Mouse (Mus musculus): ENCODE measurements around the gene Cyp27b1.
"Not testable (repeated sequence)": the region's sequence is repeated elsewhere in the genome, so short reads cannot be mapped to it uniquely, and the experiment has no call there.

Gene Cyp27b1

GRCm38 (mm10) chr10:127070190-127071121 lies 22.4 kb downstream of the Cyp27b1 start, which contains the start of gene Tspan31:
Tspan31 (minus strand) TSS chr10:127070264.
- peak; percentile 87 for DNase-seq (ENCODE audit: low spot score)

GRCm38 (mm10) chr10:127071203-127071602 lies 23.2 kb downstream of the Cyp27b1 start:
- no peak for DNase-seq (ENCODE audit: low spot score)

GRCm38 (mm10) chr10:127072270-127072669 lies 24.2 kb downstream of the Cyp27b1 start:
- DNase-seq (ENCODE audit: low spot score): not testable (repeated sequence)

- not testable (repeated sequence) for DNase-seq (ENCODE audit: low spot score)
Measured at GRCm38 (mm10) chr10:127072969-127073368, 24.9 kb downstream of the Cyp27b1 start.

GRCm38 (mm10) chr10:127073981-127074380 lies 25.9 kb downstream of the Cyp27b1 start:
- no peak for DNase-seq (ENCODE audit: low spot score)

- DNase-seq (ENCODE audit: low spot score): no peak
Measured at GRCm38 (mm10) chr10:127075080-127075479, 27.0 kb downstream of the Cyp27b1 start, which contains the start of gene Agap2. Agap2 (plus strand) TSS chr10:127075284.

- no peak for DNase-seq (ENCODE audit: low spot score)
Measured at GRCm38 (mm10) chr10:127075651-127076050, 27.6 kb downstream of the Cyp27b1 start.

GRCm38 (mm10) chr10:127076082-127076481 lies 28.0 kb downstream of the Cyp27b1 start:
- DNase-seq (ENCODE audit: low spot score): no peak

- no peak for DNase-seq (ENCODE audit: low spot score)
Measured at GRCm38 (mm10) chr10:127077515-127077914, 29.5 kb downstream of the Cyp27b1 start.

GRCm38 (mm10) chr10:127078001-127078676 lies 30.1 kb downstream of the Cyp27b1 start:
- DNase-seq (ENCODE audit: low spot score): no peak

GRCm38 (mm10) chr10:127078677-127079575 lies 30.9 kb downstream of the Cyp27b1 start:
- DNase-seq (ENCODE audit: low spot score): no peak

- no peak for DNase-seq (ENCODE audit: low spot score)
Measured at GRCm38 (mm10) chr10:127079665-127080391, 31.8 kb downstream of the Cyp27b1 start.

- DNase-seq (ENCODE audit: low spot score): no peak
Measured at GRCm38 (mm10) chr10:127080901-127081780, 33.1 kb downstream of the Cyp27b1 start.

GRCm38 (mm10) chr10:127081996-127082620 lies 34.1 kb downstream of the Cyp27b1 start:
- DNase-seq (ENCODE audit: low spot score): no peak

GRCm38 (mm10) chr10:127083292-127083914 lies 35.4 kb downstream of the Cyp27b1 start:
- DNase-seq (ENCODE audit: low spot score): no peak

- no peak for DNase-seq (ENCODE audit: low spot score)
Measured at GRCm38 (mm10) chr10:127083915-127084306, 35.9 kb downstream of the Cyp27b1 start.

GRCm38 (mm10) chr10:127085052-127085451 lies 37.0 kb downstream of the Cyp27b1 start:
- no peak for DNase-seq (ENCODE audit: low spot score)

- peak; percentile 3 for DNase-seq (ENCODE audit: low spot score)
Measured at GRCm38 (mm10) chr10:127085633-127086032, 37.6 kb downstream of the Cyp27b1 start.

Measured in testis, postnatal 14 days (tissue).